22 mouse cellular contexts compared by ENCODE assay signal in the genomic region with DNA sequence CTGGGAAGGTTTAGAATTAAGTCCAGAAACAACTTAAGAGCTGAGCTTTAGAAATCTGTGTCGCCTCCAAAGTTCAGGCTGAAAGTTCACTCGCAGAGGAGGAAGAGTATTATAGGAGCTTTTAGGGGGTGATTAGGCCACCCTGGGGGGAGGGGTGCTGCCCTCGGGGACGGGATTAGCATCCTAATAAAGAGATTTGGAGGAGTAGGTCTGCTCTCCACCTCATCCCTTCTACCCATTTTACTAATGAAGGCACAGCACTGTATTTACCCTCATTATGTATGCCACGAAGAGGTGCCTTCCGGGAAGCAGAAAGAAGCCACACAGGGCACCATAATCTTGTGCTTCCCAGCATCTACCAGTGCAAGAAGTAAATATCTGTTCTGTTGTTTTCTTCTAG. TPM values are rescaled to one million over a fixed set of nuclear protein-coding genes. Genes with fewer than 3 reads are reported as not detected.
DNase-seq lines count a peak whose midpoint lies in the region; ATAC-seq and TF ChIP-seq lines count a peak whose summit lies in the region.
"Had no signal": no experiment of that assay in that cellular context is flagged by ENCODE, and none has a peak within 500 bp of the region (broad histone marks: within the 10 kb centered on the region; RNA-seq: fewer than 3 reads in every experiment).

No protein-coding gene starts in this region.

- no peak overlapping the region for H3K27ac ChIP-seq in midbrain, embryonic 10.5 days (replicated peaks)
- no peak overlapping the region for H3K27ac ChIP-seq in midbrain, embryonic 16.5 days (ENCODE audit: low read length)
- H3K27ac ChIP-seq in ES-Bruce4 (ENCODE audit: insufficient read depth, low read length), result peak overlapping the region; percentile 99
- H3K27ac ChIP-seq in ES-E14 (ENCODE audit: insufficient read depth, low read depth, low read length, poor library complexity, severe bottlenecking), result peak overlapping the region; percentile 92
- H3K27ac ChIP-seq in stomach, embryonic 16.5 days (ENCODE audit: low read length), result peak overlapping the region; percentile 53
- no peak overlapping the region for H3K27ac ChIP-seq in kidney, embryonic 16.5 days (ENCODE audit: low read length)
- H3K27ac ChIP-seq: kidney, embryonic 15.5 days; liver, embryonic 12.5 days; neural tube, embryonic 12.5 days had no signal

- TF ChIP-seq CTCF in ES-Bruce4 (IDR thresholded peaks at IDR 0.05; ENCODE audit: low read depth, low read length), result no peak

- peaks cover 60% of the 10 kb centered on the region for H3K27me3 ChIP-seq in midbrain, embryonic 10.5 days (ENCODE audit: low read depth, poor library complexity, severe bottlenecking)
- H3K27me3 ChIP-seq in midbrain, embryonic 16.5 days (ENCODE audit: control insufficient read depth, insufficient read depth, low read depth, low read length), result peaks cover 3% of the 10 kb centered on the region; the same call in 1 of the 2 replicates
- no peaks in the 10 kb centered on the region for H3K27me3 ChIP-seq in ES-Bruce4 (ENCODE audit: control insufficient read depth, insufficient read depth, low read length, poor library complexity, severe bottlenecking)
- no peaks in the 10 kb centered on the region for H3K27me3 ChIP-seq in stomach, embryonic 16.5 days (ENCODE audit: control insufficient read depth, insufficient read depth, low read length)
- peaks cover 3% of the 10 kb centered on the region; the same call in 1 of the 2 replicates for H3K27me3 ChIP-seq in kidney, embryonic 16.5 days (ENCODE audit: insufficient read depth, low read length)

- H3K4me3 ChIP-seq in midbrain, embryonic 10.5 days, result peak overlapping the region; percentile 20
- no peak overlapping the region for H3K4me3 ChIP-seq in midbrain, embryonic 16.5 days (ENCODE audit: low read depth, low read length)
- H3K4me3 ChIP-seq in ES-Bruce4 (ENCODE audit: low read depth, low read length) (peak overlapping the region; percentile 79), ES-E14 (ENCODE audit: insufficient read depth in 1 of 2, low read depth in 1 of 2, low read length in 2 of 2, poor library complexity in 1 of 2, severe bottlenecking in 1 of 2) (peak overlapping the region; percentile 74 to 83)
- no peak overlapping the region for H3K4me3 ChIP-seq in stomach, embryonic 16.5 days (replicated peaks; ENCODE audit: low read length)
- H3K4me3 ChIP-seq in kidney, embryonic 16.5 days (ENCODE audit: low read length), result no peak overlapping the region
- H3K4me3 ChIP-seq: kidney, embryonic 15.5 days; liver, embryonic 12.5 days; neural tube, embryonic 12.5 days had no signal

- peak; percentile 89 for TF ChIP-seq EP300 in ES-Bruce4 (IDR thresholded peaks at IDR 0.05; ENCODE audit: insufficient read depth, low read depth, low read length)

- WGBS in midbrain, embryonic 10.5 days, result 9% methylated on average over 6 of the region's 6 CpGs
- WGBS in midbrain, embryonic 16.5 days, result 13% methylated on average over 6 of the region's 6 CpGs
- 55% methylated on average over 6 of the region's 6 CpGs for WGBS in stomach, embryonic 16.5 days
- 39% methylated on average over 6 of the region's 6 CpGs for WGBS in kidney, embryonic 16.5 days

- peak; percentile 17 for TF ChIP-seq POLR2A in ES-Bruce4 (IDR thresholded peaks at IDR 0.05; ENCODE audit: insufficient read depth, low read length)

- H3K36me3 ChIP-seq in midbrain, embryonic 10.5 days, result no peaks in the 10 kb centered on the region
- H3K36me3 ChIP-seq in midbrain, embryonic 16.5 days (ENCODE audit: control insufficient read depth, insufficient read depth, low read length), result no peaks in the 10 kb centered on the region
- H3K36me3 ChIP-seq in ES-Bruce4 (ENCODE audit: control insufficient read depth, insufficient read depth, low read length, poor library complexity, severe bottlenecking) (no peaks in the 10 kb centered on the region), ES-E14 (ENCODE audit: control insufficient read depth, insufficient read depth, low read length, poor library complexity, severe bottlenecking) (no peaks in the 10 kb centered on the region)
- H3K36me3 ChIP-seq in stomach, embryonic 16.5 days (ENCODE audit: control insufficient read depth, insufficient read depth, low read length), result no peaks in the 10 kb centered on the region
- H3K36me3 ChIP-seq in kidney, embryonic 16.5 days (ENCODE audit: insufficient read depth, low read length), result no peaks in the 10 kb centered on the region
- H3K36me3 ChIP-seq: kidney, embryonic 15.5 days; liver, embryonic 12.5 days; neural tube, embryonic 12.5 days had no signal

- H3K9ac ChIP-seq in midbrain, embryonic 16.5 days (ENCODE audit: low read depth, low read length), result no peak overlapping the region
- H3K9ac ChIP-seq in ES-Bruce4 (ENCODE audit: low read depth, poor library complexity, severe bottlenecking) (peak overlapping the region; percentile 99), ES-E14 (ENCODE audit: insufficient read depth, low read depth, low read length, poor library complexity, severe bottlenecking) (peak overlapping the region; percentile 69)
- H3K9ac ChIP-seq in stomach, embryonic 16.5 days (ENCODE audit: low read length), result peak overlapping the region; percentile 9; the same call in 1 of the 2 replicates
- no peak overlapping the region for H3K9ac ChIP-seq in kidney, embryonic 16.5 days (replicated peaks; ENCODE audit: low read length)
- H3K9ac ChIP-seq: kidney, embryonic 15.5 days; liver, embryonic 12.5 days; neural tube, embryonic 12.5 days had no signal

- no peak for ATAC-seq in midbrain, embryonic 16.5 days
- no peak for ATAC-seq in stomach, embryonic 16.5 days (ENCODE audit: insufficient read depth, low FRiP score)
- ATAC-seq in kidney, embryonic 16.5 days (ENCODE audit: low FRiP score, low TSS enrichment), result no peak
- ATAC-seq: liver, embryonic 12.5 days had no signal

- peaks cover 29% of the 10 kb centered on the region for H3K4me1 ChIP-seq in midbrain, embryonic 10.5 days
- H3K4me1 ChIP-seq in midbrain, embryonic 16.5 days (ENCODE audit: control insufficient read depth, insufficient read depth, low read length), result peaks cover 16% of the 10 kb centered on the region
- H3K4me1 ChIP-seq in ES-Bruce4 (ENCODE audit: control insufficient read depth, insufficient read depth, low read length) (peaks cover 3% of the 10 kb centered on the region), ES-E14 (ENCODE audit: control insufficient read depth in 2 of 2, insufficient read depth in 2 of 2, low read length in 2 of 2, poor library complexity in 1 of 2) (peaks cover 3 to 8% of the 10 kb centered on the region in 2 experiments; a peak in 2 of 4 replicates)
- H3K4me1 ChIP-seq in stomach, embryonic 16.5 days (ENCODE audit: control insufficient read depth, insufficient read depth, low read length), result peaks cover 13% of the 10 kb centered on the region; the same call in 1 of the 2 replicates
- peaks cover 21% of the 10 kb centered on the region for H3K4me1 ChIP-seq in kidney, embryonic 16.5 days (ENCODE audit: insufficient read depth, low read length)

- DNase-seq in midbrain, embryonic 10.5 days (ENCODE audit: low spot score), result peak; percentile 19
- DNase-seq in ES-E14 (ENCODE audit: low read depth, low spot score), result no peak
- no peak for DNase-seq in layer of hippocampus, adult 9-11 months
- DNase-seq: adrenal gland, adult 8-10 months; cerebellum, adult 18-20 months; cerebellum, postnatal 14 days; gastrocnemius, postnatal 10 days; heart, postnatal 10 days; kidney, adult 11 months; kidney, postnatal 4 days; lung, adult 2 months; lung, postnatal 14 days; midbrain, embryonic 14.5 days; thymus, postnatal 25 days had no signal

- in situ Hi-C loops in ES-E14 (cut with MboI; ENCODE audit: low sequenced_read_pairs in 2 of 2, unreplicated experiment in 2 of 2), result no loop called here

- H3K9me3 ChIP-seq in midbrain, embryonic 10.5 days (replicated peaks), result no peaks in the 10 kb centered on the region
- H3K9me3 ChIP-seq in midbrain, embryonic 16.5 days (replicated peaks; ENCODE audit: control insufficient read depth, low read length, poor library complexity, severe bottlenecking), result no peaks in the 10 kb centered on the region
- H3K9me3 ChIP-seq in ES-Bruce4 (replicated peaks; ENCODE audit: control insufficient read depth, insufficient read depth, low read length, poor library complexity, severe bottlenecking) (no peaks in the 10 kb centered on the region), ES-E14 (ENCODE audit: control insufficient read depth, insufficient read depth, low read depth, low read length) (no peaks in the 10 kb centered on the region)
- H3K9me3 ChIP-seq in stomach, embryonic 16.5 days (replicated peaks; ENCODE audit: control insufficient read depth, low read length), result no peaks in the 10 kb centered on the region
- H3K9me3 ChIP-seq in kidney, embryonic 16.5 days (ENCODE audit: low read length), result no peaks in the 10 kb centered on the region
- H3K9me3 ChIP-seq: kidney, embryonic 15.5 days; liver, embryonic 12.5 days; neural tube, embryonic 12.5 days had no signal

- no peak overlapping the region for H3K4me2 ChIP-seq in midbrain, embryonic 16.5 days (ENCODE audit: low read length)
- no peak overlapping the region for H3K4me2 ChIP-seq in stomach, embryonic 16.5 days (ENCODE audit: low read depth, low read length)
- H3K4me2 ChIP-seq in kidney, embryonic 16.5 days (replicated peaks; ENCODE audit: low read depth, low read length), result no peak overlapping the region
- H3K4me2 ChIP-seq: heart, embryonic 11.5 days; kidney, embryonic 15.5 days; liver, embryonic 12.5 days; neural tube, embryonic 12.5 days had no signal

RNA-seq across cellular contexts. Expression of a gene that starts 2.9 kb away (rescaled TPM):
- 7.5 and 9.4 TPM in 2 replicates for polyA plus RNA-seq in midbrain, embryonic 10.5 days (2016; fragmentation: Nextera tagmentation; extraction: Ambion mirVana)
- 23.2 and 23.4 TPM in 2 replicates for polyA plus RNA-seq in midbrain, embryonic 16.5 days (2015; fragmentation: Nextera tagmentation; extraction: Ambion mirVana)
- polyA plus RNA-seq in ES-Bruce4 (2011; ENCODE audit: insufficient read depth, insufficient read length, low read depth, missing spikeins), result 20.7 and 21.1 TPM in 2 replicates
- total RNA-seq in ES-E14 (2012; rRNA removed), result 25.3 and 32.5 TPM in 2 replicates
- polyA plus RNA-seq in stomach, embryonic 16.5 days (2015; fragmentation: Nextera tagmentation; extraction: Ambion mirVana), result 17.4 and 19.2 TPM in 2 replicates
- polyA plus RNA-seq in kidney, embryonic 16.5 days (2015; fragmentation: Nextera tagmentation; extraction: Ambion mirVana), result 17.2 and 18.4 TPM in 2 replicates

RNA-seq across cellular contexts. Expression of a gene that starts 39.5 kb away (rescaled TPM):
- 48.3 and 49.6 TPM in 2 replicates for polyA plus RNA-seq in midbrain, embryonic 10.5 days (2016; fragmentation: Nextera tagmentation; extraction: Ambion mirVana)
- 15.1 and 17.7 TPM in 2 replicates for polyA plus RNA-seq in midbrain, embryonic 16.5 days (2015; fragmentation: Nextera tagmentation; extraction: Ambion mirVana)
- 138 and 146 TPM in 2 replicates for polyA plus RNA-seq in ES-Bruce4 (2011; ENCODE audit: insufficient read depth, insufficient read length, low read depth, missing spikeins)
- total RNA-seq in ES-E14 (2012; rRNA removed), result 41.4 and 59.9 TPM in 2 replicates
- polyA plus RNA-seq in stomach, embryonic 16.5 days (2015; fragmentation: Nextera tagmentation; extraction: Ambion mirVana), result 44.4 and 46.6 TPM in 2 replicates
- polyA plus RNA-seq in kidney, embryonic 16.5 days (2015; fragmentation: Nextera tagmentation; extraction: Ambion mirVana), result 44.4 and 45.1 TPM in 2 replicates

RNA-seq across cellular contexts. Expression of a gene that starts 39.8 kb away (rescaled TPM):
- polyA plus RNA-seq in midbrain, embryonic 10.5 days (2016; fragmentation: Nextera tagmentation; extraction: Ambion mirVana), result 522 and 529 TPM in 2 replicates
- 267 and 295 TPM in 2 replicates for polyA plus RNA-seq in midbrain, embryonic 16.5 days (2015; fragmentation: Nextera tagmentation; extraction: Ambion mirVana)
- polyA plus RNA-seq in ES-Bruce4 (2011; ENCODE audit: insufficient read depth, insufficient read length, low read depth, missing spikeins), result 375 and 419 TPM in 2 replicates
- 59.7 and 81.2 TPM in 2 replicates for total RNA-seq in ES-E14 (2012; rRNA removed)
- 287 and 291 TPM in 2 replicates for polyA plus RNA-seq in stomach, embryonic 16.5 days (2015; fragmentation: Nextera tagmentation; extraction: Ambion mirVana)
- polyA plus RNA-seq in kidney, embryonic 16.5 days (2015; fragmentation: Nextera tagmentation; extraction: Ambion mirVana), result 383 and 405 TPM in 2 replicates

Comparison
In these comparisons a context has a peak if more than half of its experiments do, and no peak if none do; other contexts are left out.
1. H3K4me3 ChIP-seq: peak in midbrain, embryonic 10.5 days (single experiment), ES-Bruce4 (single experiment) and ES-E14 (2 of 2); none in midbrain, embryonic 16.5 days (single experiment), stomach, embryonic 16.5 days (single experiment) and kidney, embryonic 16.5 days (single experiment).
2. H3K27ac ChIP-seq: peak in ES-Bruce4 (single experiment), ES-E14 (single experiment) and stomach, embryonic 16.5 days (single experiment); none in midbrain, embryonic 10.5 days (single experiment), midbrain, embryonic 16.5 days (single experiment) and kidney, embryonic 16.5 days (single experiment).
3. H3K9ac ChIP-seq: peak in ES-Bruce4 (single experiment), ES-E14 (single experiment) and stomach, embryonic 16.5 days (single experiment); none in midbrain, embryonic 16.5 days (single experiment) and kidney, embryonic 16.5 days (single experiment).